Mouse (Mus musculus): ENCODE results near the gene Stxbp1. TPM values are rescaled to one million over a fixed set of nuclear protein-coding genes. Genes with fewer than 3 reads are reported as not detected.
"Not testable (repeated sequence)": the region's sequence is repeated elsewhere in the genome, so short reads cannot be mapped to it uniquely, and the experiment has no call there.

The Stxbp1 gene
- total RNA-seq, 4 experiments from 2014 or later = 883 to 958 (median 954) TPM

DNA sequence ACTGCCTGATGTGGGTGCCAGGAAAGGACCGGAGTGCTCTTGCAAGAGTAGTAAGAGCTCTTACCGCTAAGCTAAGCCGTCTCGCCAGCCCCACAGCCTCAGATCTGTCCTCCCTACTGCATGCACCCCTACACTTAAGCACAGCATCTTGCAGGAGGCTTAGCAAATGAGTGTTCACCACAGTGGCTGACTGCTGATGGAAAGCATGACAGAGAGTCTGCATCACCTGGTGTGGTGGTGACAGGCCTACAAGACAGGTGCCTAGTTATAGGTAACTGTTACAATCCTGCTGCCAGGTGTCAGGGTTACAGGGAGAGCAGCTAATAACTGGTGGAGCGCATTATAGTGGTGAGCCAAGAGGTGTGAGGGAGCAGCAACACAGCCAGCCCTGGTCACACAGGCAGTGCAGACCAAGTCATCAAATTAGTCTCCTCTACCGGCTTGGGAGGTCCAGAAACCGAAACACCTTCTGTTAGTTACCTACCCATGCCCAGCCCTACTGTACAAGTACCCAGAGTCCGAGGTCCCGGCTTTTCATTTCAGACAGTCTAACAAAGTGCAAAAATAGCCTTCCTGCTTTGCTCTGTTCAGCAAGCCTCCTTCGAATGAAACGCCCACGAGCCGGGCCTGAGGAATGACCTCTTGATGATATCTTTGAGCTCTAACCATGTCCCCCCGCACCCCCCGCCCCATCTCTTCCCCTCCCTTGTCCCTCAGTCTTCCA, 28.1 kb upstream of the Stxbp1 start:
- DNase-seq (ENCODE audit: low spot score in 2 of 2) = no peak

DNA sequence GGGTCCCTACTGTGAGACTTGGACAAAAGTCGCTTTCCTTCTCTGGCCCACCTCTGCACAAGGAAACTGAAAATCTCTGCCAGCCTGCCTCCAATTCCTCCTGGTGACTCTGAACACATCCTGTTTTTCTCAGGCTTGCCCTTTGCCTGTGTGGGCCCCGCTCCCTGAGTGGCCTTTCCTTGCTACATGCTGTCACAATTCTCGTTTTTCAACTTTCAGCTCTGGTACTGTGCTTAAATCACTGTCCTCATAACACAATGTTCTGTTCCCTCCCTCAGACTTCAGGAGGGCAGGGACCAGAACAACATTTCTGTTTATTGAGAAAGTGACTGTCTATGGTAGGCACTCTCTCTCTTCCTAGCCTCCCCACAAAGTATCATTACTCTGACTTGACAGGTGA, 27.0 kb upstream of the Stxbp1 start:
- no peak for DNase-seq (ENCODE audit: low spot score in 2 of 2)

DNA sequence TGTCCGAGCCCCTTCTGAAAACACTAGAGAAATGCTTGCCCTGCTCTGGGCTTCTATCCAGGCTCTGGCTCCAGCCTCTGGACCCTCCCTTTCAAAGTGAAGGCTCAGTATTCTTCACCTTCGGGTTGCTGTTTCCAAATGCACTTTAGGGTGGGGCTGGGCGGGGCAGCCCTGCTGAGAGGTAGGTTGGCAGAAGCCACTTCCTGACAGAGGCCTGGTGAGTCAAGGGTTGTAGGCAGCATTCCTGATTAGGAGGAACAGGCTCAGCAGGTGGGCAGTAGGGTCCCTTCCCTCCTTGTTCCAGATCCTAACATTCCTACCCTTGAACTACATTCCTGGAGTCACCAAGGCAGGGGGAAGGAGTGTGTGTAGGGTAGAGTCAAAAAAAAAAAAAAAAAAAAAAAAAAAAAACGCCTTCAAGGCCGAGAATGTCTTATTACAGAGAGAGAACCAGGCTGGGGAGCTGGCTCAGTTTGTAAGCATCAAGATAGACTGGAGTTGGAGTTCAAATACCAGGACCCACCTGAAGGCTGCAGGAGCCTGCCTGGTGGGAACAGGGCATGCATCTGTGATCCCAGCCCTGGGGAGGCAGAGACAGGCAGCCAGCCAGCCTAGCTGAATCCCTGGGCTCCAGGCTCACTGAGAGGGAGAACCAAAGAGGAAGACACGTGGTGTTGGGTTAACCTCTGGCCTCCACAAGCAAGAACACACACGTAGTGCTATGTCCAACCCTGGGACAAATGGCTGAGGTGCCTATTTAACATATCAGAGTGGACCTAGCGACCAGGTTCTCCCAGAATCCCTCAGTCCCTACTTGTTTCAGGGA, 23.4 kb upstream of the Stxbp1 start:
- no peak for DNase-seq (ENCODE audit: low spot score in 2 of 2)

- no peak for DNase-seq (ENCODE audit: low spot score in 2 of 2)
Observed at GRCm38 (mm10) chr2:32869721-32870274, 22.8 kb upstream of the Stxbp1 start.

GRCm38 (mm10) chr2:32867354-32867753, 20.3 kb upstream of the Stxbp1 start:
- no peak for DNase-seq (ENCODE audit: low spot score in 2 of 2)

- DNase-seq (ENCODE audit: low spot score in 2 of 2) = no peak
Observed at GRCm38 (mm10) chr2:32864755-32865154, 17.7 kb upstream of the Stxbp1 start.

DNA sequence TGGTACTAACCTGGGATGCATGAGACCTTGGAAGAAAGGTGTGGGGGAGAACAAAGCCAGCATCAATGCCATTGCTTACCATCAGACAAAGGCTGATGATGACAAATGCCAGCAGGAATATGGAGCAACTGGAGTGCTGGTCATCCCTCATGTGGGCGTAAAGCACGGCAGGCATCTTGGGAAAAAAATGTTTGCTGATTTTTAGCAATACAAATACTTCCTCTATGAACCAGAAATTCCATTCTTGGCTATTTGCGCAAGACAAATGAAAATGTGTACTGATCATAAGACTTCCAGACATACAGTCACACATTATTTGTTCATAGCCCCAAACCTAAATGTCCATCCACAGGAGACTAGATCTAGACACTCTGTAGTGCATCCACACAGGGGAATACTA, 16.3 kb upstream of the Stxbp1 start:
- no peak for DNase-seq (ENCODE audit: low spot score in 2 of 2)

- no peak for DNase-seq (ENCODE audit: low spot score in 2 of 2)
Observed at GRCm38 (mm10) chr2:32860799-32861198, 13.8 kb upstream of the Stxbp1 start.

GRCm38 (mm10) chr2:32859622-32860012, 12.6 kb upstream of the Stxbp1 start:
- DNase-seq (ENCODE audit: low spot score in 2 of 2) = no peak

GRCm38 (mm10) chr2:32859010-32859621, 12.1 kb upstream of the Stxbp1 start:
- DNase-seq (ENCODE audit: low spot score in 2 of 2) = no peak

- peak in 1 of 2 experiments; percentile 74 for DNase-seq (ENCODE audit: low spot score in 2 of 2)
Observed at GRCm38 (mm10) chr2:32857584-32857983, 10.5 kb upstream of the Stxbp1 start.

GRCm38 (mm10) chr2:32855790-32856465, 8.9 kb upstream of the Stxbp1 start:
- no peak for DNase-seq (ENCODE audit: low spot score in 2 of 2)

DNA sequence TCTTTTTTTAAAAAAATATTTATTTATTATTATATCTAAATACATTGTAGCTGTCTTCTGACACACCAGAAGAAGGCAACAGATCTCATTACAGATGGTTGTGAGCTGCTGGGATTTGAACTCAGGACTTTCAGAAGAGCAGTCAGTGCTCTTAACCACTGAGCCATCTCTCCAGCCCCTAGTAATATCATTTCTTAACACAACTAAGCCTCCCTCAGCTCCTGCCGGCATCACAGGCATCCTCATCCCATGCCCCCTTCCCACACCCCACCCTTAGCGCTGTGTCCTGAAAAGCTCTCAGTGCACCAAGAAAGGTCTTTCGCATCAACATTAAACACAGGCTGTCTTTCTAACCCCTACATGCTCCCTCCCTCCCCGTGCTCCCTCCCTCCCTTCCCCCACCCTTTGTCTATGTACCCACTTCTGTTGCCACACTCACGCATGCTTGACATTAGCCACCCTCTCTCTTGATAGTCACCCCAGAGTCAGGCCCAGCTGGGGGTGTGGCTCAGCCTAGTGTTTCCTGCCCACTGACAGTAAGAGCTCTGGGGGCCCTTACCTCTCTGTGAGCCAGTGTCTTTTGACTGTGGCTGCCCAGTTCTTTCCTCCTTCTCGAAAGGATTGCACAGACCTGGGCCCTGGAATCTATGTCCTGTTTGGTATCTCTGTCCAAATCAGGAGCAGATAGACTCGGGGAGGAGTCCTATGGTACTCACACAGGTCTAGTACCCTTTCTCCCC, 8.2 kb upstream of the Stxbp1 start:
- no peak for DNase-seq (ENCODE audit: low spot score in 2 of 2)

GRCm38 (mm10) chr2:32854206-32854605, 7.2 kb upstream of the Stxbp1 start:
- peak; percentile 78 to 88 for DNase-seq (ENCODE audit: low spot score in 2 of 2)

DNA sequence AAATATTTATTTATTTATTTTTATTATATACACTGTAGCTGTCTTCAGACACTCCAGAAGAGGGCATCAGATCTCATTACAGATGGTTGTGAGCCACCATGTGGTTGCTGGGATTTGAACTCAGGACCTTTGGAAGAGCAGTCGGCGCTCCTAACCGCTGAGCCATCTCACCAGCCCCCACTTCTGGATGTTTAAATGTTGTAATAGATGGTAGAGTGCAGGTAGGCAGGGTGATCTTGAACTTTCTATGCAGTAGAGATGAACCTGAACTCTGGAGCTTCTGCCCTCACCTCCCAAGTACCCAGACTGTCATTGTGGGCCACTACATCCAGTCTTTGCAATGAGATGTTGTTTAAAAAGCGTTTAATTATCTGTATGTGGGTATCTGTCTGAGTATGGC, 6.7 kb upstream of the Stxbp1 start:
- DNase-seq (ENCODE audit: low spot score in 2 of 2) = not testable (repeated sequence)

GRCm38 (mm10) chr2:32852156-32852555, 5.1 kb upstream of the Stxbp1 start:
- peak; percentile 69 to 84 for DNase-seq (ENCODE audit: low spot score in 2 of 2)

DNA sequence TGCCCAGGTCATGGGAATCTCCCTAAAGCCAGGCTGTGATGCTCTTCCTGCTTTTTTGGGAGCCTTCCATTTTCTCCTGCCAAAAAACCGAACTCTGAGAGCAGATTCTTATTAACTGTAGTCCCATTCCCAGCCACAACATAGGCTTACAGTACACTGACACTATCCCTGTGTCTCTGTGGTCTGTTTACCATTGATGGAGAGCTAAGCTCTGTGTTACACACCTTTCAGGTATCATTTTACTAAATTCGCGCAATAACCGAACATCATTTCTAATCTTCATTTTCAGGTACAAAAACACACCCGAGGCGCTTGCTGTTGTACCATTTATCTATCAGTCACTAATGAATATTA, 400 bp upstream of the Stxbp1 start:
- DNase-seq (ENCODE audit: low spot score in 2 of 2) = no peak

- DNase-seq (ENCODE audit: low spot score in 2 of 2) = peak; percentile 62 to 71
Observed at GRCm38 (mm10) chr2:32846101-32846804, 792 bp downstream of the Stxbp1 start.

- DNase-seq (ENCODE audit: low spot score in 2 of 2) = no peak
Observed at GRCm38 (mm10) chr2:32845572-32846100, 1.4 kb downstream of the Stxbp1 start.

DNA sequence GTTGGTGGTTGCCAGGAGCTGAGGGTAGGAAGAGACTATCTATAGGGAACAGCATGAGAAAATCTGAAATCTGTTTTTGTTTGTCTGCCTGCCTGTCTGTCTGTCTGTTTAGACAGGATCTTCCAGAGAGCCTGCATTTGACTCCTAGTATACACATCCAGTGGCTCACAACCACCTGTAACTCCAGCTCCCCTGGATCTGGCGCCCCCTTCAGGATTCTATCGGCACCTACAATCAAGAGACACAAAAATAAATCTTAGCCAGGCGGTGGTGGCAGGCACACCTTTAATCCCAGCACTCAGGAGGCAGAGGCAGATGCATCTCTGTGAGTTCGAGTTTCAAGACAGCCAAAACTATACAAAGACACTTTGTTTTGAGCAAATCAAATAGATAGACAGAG, 4.5 kb downstream of the Stxbp1 start:
- no peak for DNase-seq (ENCODE audit: low spot score in 2 of 2)

Measured in left cerebral cortex, adult 8-10 months (tissue).